Mouse (Mus musculus) embryo, embryonic 10.5 days (tissue): ENCODE data around the gene Ccdc9b.

Experiments
- DNase-seq: peaks from one replicate; pipeline ENCODE4 v3.0.0-alpha.2; 2015; ENCODE audit warnings: low spot score

Ccdc9b gene

DNA sequence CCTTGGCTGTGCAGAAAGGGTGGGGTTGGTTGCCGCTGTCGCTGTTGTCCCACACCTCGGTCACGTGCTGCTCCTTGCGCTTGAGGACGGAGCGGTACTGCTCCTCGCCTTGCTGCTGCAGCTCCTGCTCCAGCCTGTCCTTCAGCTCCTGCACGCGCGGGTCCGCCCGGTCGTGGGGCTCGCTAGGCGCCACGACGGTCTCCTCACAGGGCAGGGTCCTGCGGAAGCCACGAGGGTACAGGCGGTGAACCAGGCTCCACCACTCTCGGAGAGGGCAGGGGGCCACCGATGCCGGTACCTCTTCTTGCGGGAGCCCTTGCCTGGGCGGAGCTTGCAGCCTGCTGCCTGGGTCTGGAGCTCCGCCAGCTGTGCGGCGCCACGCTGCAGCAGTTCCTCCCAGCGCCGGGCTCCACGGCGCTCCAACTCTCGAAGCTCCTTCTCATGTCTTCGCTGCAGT, 51.4 kb downstream of the Ccdc9b start:
- DNase-seq: peak; percentile 64

- peak; percentile 30 for DNase-seq
Measured at GRCm38 (mm10) chr2:118709655-118710221, 52.7 kb downstream of the Ccdc9b start.

GRCm38 (mm10) chr2:118708472-118708871, 54.0 kb downstream of the Ccdc9b start:
- no peak for DNase-seq

DNA sequence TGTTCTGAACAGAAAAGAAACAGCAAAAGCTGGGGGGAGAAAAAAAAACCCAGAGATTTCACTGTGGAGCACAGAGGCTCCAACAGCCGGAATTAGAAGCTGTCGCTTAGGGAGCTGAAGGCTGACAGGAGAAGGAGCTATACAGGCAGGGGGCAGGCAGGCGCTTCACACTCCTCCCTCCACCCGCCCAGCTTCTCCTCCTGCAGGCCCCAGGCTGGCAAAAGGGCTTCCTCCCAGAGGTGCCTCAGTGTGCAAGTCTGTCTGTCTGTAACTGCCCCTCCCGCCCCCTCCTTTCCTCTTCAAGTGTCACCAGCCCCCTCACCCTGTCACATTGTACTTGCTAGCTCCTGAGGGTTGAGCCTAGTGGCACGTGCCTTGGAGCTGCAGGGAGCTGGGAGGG, 56.0 kb downstream of the Ccdc9b start:
- DNase-seq: no peak
